In genomic region chr19:6925307-6925573, GRCm38 (mm10) we compare ENCODE assay signal across 8 mouse cellular contexts. TPM values are rescaled to one million over a fixed set of nuclear protein-coding genes. Genes with fewer than 3 reads are reported as not detected.
DNase-seq lines count a peak whose midpoint lies in the region; ATAC-seq and TF ChIP-seq lines count a peak whose summit lies in the region.

Gene Catsperz (minus strand): TSS chr19:6925380.

- no peak for TF ChIP-seq CTCF in heart, adult 2 months (IDR thresholded peaks at IDR 0.05)

- H3K27ac ChIP-seq in heart, adult 2 months = no peak within 1 kb of the TSS
- no peak within 1 kb of the TSS for H3K27ac ChIP-seq in midbrain, embryonic 10.5 days (replicated peaks)
- no peak within 1 kb of the TSS for H3K27ac ChIP-seq in midbrain, embryonic 16.5 days (ENCODE audit: low read length)
- H3K27ac ChIP-seq in limb, embryonic 13.5 days = no peak within 1 kb of the TSS
- peak within 1 kb of the TSS; percentile 57; the same call in 1 of the 2 replicates for H3K27ac ChIP-seq in stomach, embryonic 15.5 days

- WGBS in heart, adult 2 months = 6% methylated on average over 9 of the region's 9 CpGs
- WGBS in midbrain, embryonic 10.5 days = 6% methylated on average over 9 of the region's 9 CpGs
- WGBS in midbrain, embryonic 16.5 days = 5% methylated on average over 9 of the region's 9 CpGs
- 2% methylated on average over 9 of the region's 9 CpGs for WGBS in limb, embryonic 13.5 days
- 4% methylated on average over 9 of the region's 9 CpGs for WGBS in stomach, embryonic 15.5 days

- no peak for DNase-seq in heart, adult 2 months
- no peak for DNase-seq in heart, adult 18-20 months
- no peak for DNase-seq in midbrain, embryonic 10.5 days (ENCODE audit: low spot score)
- no peak for DNase-seq in spleen, postnatal 14 days (ENCODE audit: low spot score in 2 of 2)
- DNase-seq in c-Kit-positive CD71-positive TER-119-positive erythroid progenitor cells, embryonic 14.5 days (ENCODE audit: low spot score) = no peak

- TF ChIP-seq EP300 in heart, adult 2 months (IDR thresholded peaks at IDR 0.05; ENCODE audit: insufficient read depth, low read depth, low read length) = no peak

- H3K79me2 ChIP-seq in heart, adult 2 months (replicated peaks; ENCODE audit: control insufficient read depth, insufficient read depth, low read length) = no peaks in the 10 kb centered on the region

- no peak for ATAC-seq in midbrain, embryonic 16.5 days
- ATAC-seq in limb, embryonic 13.5 days (ENCODE audit: low FRiP score, low read depth) = no peak
- no peak for ATAC-seq in stomach, embryonic 15.5 days (ENCODE audit: insufficient read depth, low FRiP score, low read depth)

- no peak for TF ChIP-seq POLR2A in heart, adult 2 months (IDR thresholded peaks at IDR 0.05; ENCODE audit: insufficient read depth, low read depth, low read length)

- no peaks in the 10 kb centered on the region for H3K36me3 ChIP-seq in heart, adult 2 months (ENCODE audit: control insufficient read depth, insufficient read depth, low read length)
- no peaks in the 10 kb centered on the region for H3K36me3 ChIP-seq in midbrain, embryonic 10.5 days
- no peaks in the 10 kb centered on the region for H3K36me3 ChIP-seq in midbrain, embryonic 16.5 days (ENCODE audit: control insufficient read depth, insufficient read depth, low read length)
- no peaks in the 10 kb centered on the region for H3K36me3 ChIP-seq in limb, embryonic 13.5 days
- no peaks in the 10 kb centered on the region for H3K36me3 ChIP-seq in stomach, embryonic 15.5 days

- H3K27me3 ChIP-seq in heart, adult 2 months (ENCODE audit: control insufficient read depth, insufficient read depth, low read length) = peaks cover 13% of the 10 kb centered on the region
- peaks cover 82% of the 10 kb centered on the region for H3K27me3 ChIP-seq in midbrain, embryonic 10.5 days (ENCODE audit: low read depth, poor library complexity, severe bottlenecking)
- H3K27me3 ChIP-seq in midbrain, embryonic 16.5 days (ENCODE audit: control insufficient read depth, insufficient read depth, low read depth, low read length) = peaks cover 58% of the 10 kb centered on the region
- peaks cover 77% of the 10 kb centered on the region for H3K27me3 ChIP-seq in limb, embryonic 13.5 days
- peaks cover 57% of the 10 kb centered on the region for H3K27me3 ChIP-seq in stomach, embryonic 15.5 days (replicated peaks)

- peak within 1 kb of the TSS; percentile 36 for H3K9ac ChIP-seq in heart, adult 2 months (ENCODE audit: low read depth, low read length)
- H3K9ac ChIP-seq in midbrain, embryonic 16.5 days (ENCODE audit: low read depth, low read length) = no peak within 1 kb of the TSS
- H3K9ac ChIP-seq in limb, embryonic 13.5 days = peak within 1 kb of the TSS; percentile 36
- no peak within 1 kb of the TSS for H3K9ac ChIP-seq in stomach, embryonic 15.5 days

- H3K4me1 ChIP-seq in heart, adult 2 months (ENCODE audit: control insufficient read depth, insufficient read depth, low read length) = peaks cover 9% of the 10 kb centered on the region
- H3K4me1 ChIP-seq in midbrain, embryonic 10.5 days = peaks cover 60% of the 10 kb centered on the region
- peaks cover 14% of the 10 kb centered on the region for H3K4me1 ChIP-seq in midbrain, embryonic 16.5 days (ENCODE audit: control insufficient read depth, insufficient read depth, low read length)
- peaks cover 40% of the 10 kb centered on the region for H3K4me1 ChIP-seq in limb, embryonic 13.5 days
- H3K4me1 ChIP-seq in stomach, embryonic 15.5 days = peaks cover 40% of the 10 kb centered on the region

- intact Hi-C loops in heart, adult 2 months (cut with DNase I) = loop anchor here (2.0 kb wide), 1 partner anchor 14 kb away; no protein-coding TSS in a partner anchor

- no peaks in the 10 kb centered on the region; the same call in 1 of the 2 replicates for H3K9me3 ChIP-seq in midbrain, embryonic 10.5 days (replicated peaks)
- no peaks in the 10 kb centered on the region for H3K9me3 ChIP-seq in midbrain, embryonic 16.5 days (replicated peaks; ENCODE audit: control insufficient read depth, low read length, poor library complexity, severe bottlenecking)
- no peaks in the 10 kb centered on the region for H3K9me3 ChIP-seq in limb, embryonic 13.5 days
- no peaks in the 10 kb centered on the region for H3K9me3 ChIP-seq in stomach, embryonic 15.5 days

- no peak within 1 kb of the TSS; the same call in 1 of the 2 replicates for H3K4me2 ChIP-seq in midbrain, embryonic 16.5 days (ENCODE audit: low read length)
- peak within 1 kb of the TSS; percentile 48 for H3K4me2 ChIP-seq in limb, embryonic 13.5 days (replicated peaks)
- peak within 1 kb of the TSS; percentile 52 for H3K4me2 ChIP-seq in stomach, embryonic 15.5 days

- peak within 1 kb of the TSS; percentile 29; the same call in 1 of the 2 replicates for H3K4me3 ChIP-seq in heart, adult 2 months
- peak within 1 kb of the TSS; percentile 24 for H3K4me3 ChIP-seq in midbrain, embryonic 10.5 days
- H3K4me3 ChIP-seq in midbrain, embryonic 16.5 days (ENCODE audit: low read depth, low read length) = no peak within 1 kb of the TSS
- peak within 1 kb of the TSS; percentile 30 for H3K4me3 ChIP-seq in limb, embryonic 13.5 days
- peak within 1 kb of the TSS; percentile 28 for H3K4me3 ChIP-seq in stomach, embryonic 15.5 days (replicated peaks)

RNA-seq across cellular contexts. Expression of gene Catsperz, which starts in this region (rescaled TPM):
- not detected for total RNA-seq in heart, adult 2 months (2021)
- polyA plus RNA-seq in heart, adult 2 months (2012; rRNA removed) = 0.23 and 0.64 TPM in 2 replicates
- not detected for total RNA-seq in heart, adult 18-20 months (2021)
- 0.35 and 0.43 TPM in 2 replicates for polyA plus RNA-seq in midbrain, embryonic 10.5 days (2016; fragmentation: Nextera tagmentation; extraction: Ambion mirVana)
- 0.85 and 1.9 TPM in 2 replicates for polyA plus RNA-seq in midbrain, embryonic 16.5 days (2015; fragmentation: Nextera tagmentation; extraction: Ambion mirVana)
- polyA plus RNA-seq in limb, embryonic 13.5 days (2015; fragmentation: Nextera tagmentation; extraction: Ambion mirVana) = 2.2 and 3.0 TPM in 2 replicates
- polyA plus RNA-seq in stomach, embryonic 15.5 days (2015; fragmentation: Nextera tagmentation; extraction: Ambion mirVana) = 1.6 TPM in 2 replicates

Comparison
In these comparisons a context has a peak if more than half of its experiments do, and no peak if none do; other contexts are left out.
1. H3K9ac ChIP-seq: peak in heart, adult 2 months (single experiment) and limb, embryonic 13.5 days (single experiment); none in midbrain, embryonic 16.5 days (single experiment) and stomach, embryonic 15.5 days (single experiment).